Mouse (Mus musculus): ENCODE results near the gene Olfr648. TPM values are rescaled to one million over a fixed set of nuclear protein-coding genes. Genes with fewer than 3 reads are reported as not detected.

Gene Olfr648
- total and polyA plus RNA-seq, 3 experiments: not detected

DNA sequence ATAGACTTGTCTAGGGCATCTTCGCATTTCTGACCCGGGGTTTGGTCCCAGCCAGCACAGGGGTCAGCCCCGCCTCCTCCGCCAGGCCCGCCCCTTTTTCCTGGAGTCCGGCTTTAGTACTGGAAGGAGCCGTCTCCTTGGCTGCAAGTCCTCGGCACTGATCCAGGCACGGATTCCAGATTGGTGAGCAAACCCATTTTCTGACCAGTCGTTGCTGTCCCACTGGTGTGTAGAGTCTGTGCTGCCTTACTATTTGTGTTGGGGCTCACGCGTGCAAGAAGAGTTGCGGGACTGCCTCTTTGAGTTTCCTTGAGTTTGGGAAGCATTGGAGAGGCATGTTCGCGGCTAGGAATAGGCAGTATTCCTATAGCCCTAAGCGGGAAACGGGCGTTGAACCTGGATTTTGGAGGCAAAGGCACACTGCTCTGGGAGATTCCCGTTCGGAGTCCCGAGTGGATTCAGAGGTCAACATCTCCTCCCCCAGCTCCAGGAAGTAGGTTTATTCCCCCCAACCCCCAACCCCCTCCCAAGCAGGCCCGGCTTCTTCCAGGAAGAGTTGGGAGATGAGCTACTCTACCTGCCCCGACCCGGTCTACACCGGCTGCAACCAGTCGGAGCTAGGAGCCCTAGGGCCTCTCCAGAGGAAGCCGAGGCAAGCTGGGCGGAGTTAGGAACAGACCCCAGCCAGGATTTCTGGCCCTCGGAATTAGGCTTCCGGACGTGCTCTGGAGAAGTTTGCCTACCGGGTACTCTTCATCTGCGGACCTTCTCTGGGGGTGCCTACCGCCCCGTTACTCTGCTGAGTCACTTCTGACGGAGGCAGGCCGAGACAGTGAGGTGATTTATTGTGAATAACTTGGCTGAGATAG lies 35.7 kb upstream of the Olfr648 start, which contains the start of gene Trim6:
Gene Trim6, plus strand, starts transcription at position 93 of the 869 bp plus-strand sequence.
- H3K4me3 ChIP-seq (replicated peaks in 1 of 3; ENCODE audit: low read depth in 2 of 3, low read length in 2 of 3, poor library complexity in 1 of 3): no peak within 1 kb of the TSS
- in situ Hi-C loops (cut with MboI; ENCODE audit: low pct_ligation_motif_present, low pct_unique_long_range_greater_than_20kb, low sequenced_read_pairs) (no loop called here), dilution Hi-C loops (cut with MboI; ENCODE audit: extremely low pct_ligation_motif_present, extremely low pct_unique_long_range_greater_than_20kb, low sequenced_read_pairs) (no loop called here)
- H3K79me2 ChIP-seq (replicated peaks; ENCODE audit: control insufficient read depth, extremely low read depth, insufficient read depth, poor library complexity, severe bottlenecking): no peaks in the 10 kb centered on the region
- H3K4me2 ChIP-seq (ENCODE audit: insufficient read depth, low read depth, poor library complexity, severe bottlenecking): no peak within 1 kb of the TSS
- no peak for DNase-seq (ENCODE audit: extremely low read depth)
- no peaks in the 10 kb centered on the region for H3K27me3 ChIP-seq (replicated peaks)
- TF ChIP-seq MYC (IDR thresholded peaks at IDR 0.05; ENCODE audit: low read depth, low read length): no peak
- no peak for TF ChIP-seq SMC3 (IDR thresholded peaks at IDR 0.05; ENCODE audit: low read depth, low read length)
- no peak for TF ChIP-seq HCFC1 (IDR thresholded peaks at IDR 0.05; ENCODE audit: low read depth, low read length)
- TF ChIP-seq USF1 (IDR thresholded peaks at IDR 0.05; ENCODE audit: low read depth, low read length): no peak
- TF ChIP-seq USF2 (conservative IDR thresholded peaks at IDR 0.05; ENCODE audit: low read depth, low read length): no peak
- no peak for TF ChIP-seq UBTF (IDR thresholded peaks at IDR 0.05; ENCODE audit: low read depth, low read length)
- TF ChIP-seq MAX (IDR thresholded peaks at IDR 0.05; ENCODE audit: low read length): no peak
- no peak for TF ChIP-seq E2F4 (IDR thresholded peaks at IDR 0.05; ENCODE audit: insufficient replicate concordance, low read depth, low read length)
- no peak for TF ChIP-seq GABPA (IDR thresholded peaks at IDR 0.05; ENCODE audit: insufficient replicate concordance, low read depth, low read length)
- no peak for TF ChIP-seq ETS1 (conservative IDR thresholded peaks at IDR 0.05; ENCODE audit: low read depth, low read length)
- H3K27ac ChIP-seq (ENCODE audit: insufficient read depth, low read depth): no peak within 1 kb of the TSS
- H3K9me3 ChIP-seq (replicated peaks; ENCODE audit: low read length): no peaks in the 10 kb centered on the region
- H3K36me3 ChIP-seq (replicated peaks in 1 of 2; ENCODE audit: control insufficient read depth in 1 of 2, insufficient read depth in 1 of 2, low read length in 1 of 2): no peaks in the 10 kb centered on the region
- no peak within 1 kb of the TSS for H3K9ac ChIP-seq (ENCODE audit: insufficient read depth, low read depth)
- peaks cover 0 to 11% of the 10 kb centered on the region in 2 experiments; a peak in 2 of 4 replicates for H3K4me1 ChIP-seq (ENCODE audit: control insufficient read depth in 1 of 2, insufficient read depth in 2 of 2)

DNA sequence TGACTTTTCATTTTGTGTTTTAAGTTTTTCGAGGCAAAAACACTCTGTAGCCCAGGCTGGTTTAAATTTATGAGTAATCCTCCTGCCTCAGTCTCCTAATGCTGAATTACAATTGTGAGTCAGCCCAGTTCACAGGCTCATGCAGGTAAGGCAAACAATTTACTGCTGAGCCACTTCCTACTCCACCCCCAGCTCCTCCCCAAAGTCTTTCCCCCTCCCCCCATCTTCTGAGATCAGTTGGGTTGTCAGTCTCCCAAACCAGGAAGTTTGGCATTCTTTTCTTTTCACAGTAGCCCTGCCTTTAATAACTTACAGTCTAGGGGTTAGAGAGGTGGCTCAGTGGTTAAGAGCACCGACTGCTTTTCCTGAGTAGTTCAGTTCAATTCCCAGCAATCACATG lies 34.7 kb upstream of the Olfr648 start:
- H3K9ac ChIP-seq (ENCODE audit: insufficient read depth, low read depth): no peak overlapping the region
- in situ Hi-C loops (cut with MboI; ENCODE audit: low pct_ligation_motif_present, low pct_unique_long_range_greater_than_20kb, low sequenced_read_pairs): no loop called here
- H3K27me3 ChIP-seq (replicated peaks): no peaks in the 10 kb centered on the region
- DNase-seq (ENCODE audit: extremely low read depth): peak; percentile 41
- TF ChIP-seq EP300 (IDR thresholded peaks at IDR 0.05; ENCODE audit: low read length) (no peak), MXI1 (IDR thresholded peaks at IDR 0.05; ENCODE audit: low read depth, low read length) (no peak), PAX5 (IDR thresholded peaks at IDR 0.05; ENCODE audit: low read length) (no peak), ELF1 (IDR thresholded peaks at IDR 0.05; ENCODE audit: low read depth, low read length) (0 out of 2 replicates have a peak, but pooled peaks have one; percentile 26), USF2 (conservative IDR thresholded peaks at IDR 0.05; ENCODE audit: low read depth, low read length) (no peak), USF1 (IDR thresholded peaks at IDR 0.05; ENCODE audit: low read depth, low read length) (no peak), CHD1 (IDR thresholded peaks at IDR 0.05; ENCODE audit: low read depth, low read length) (no peak), IRF4 (IDR thresholded peaks at IDR 0.05; ENCODE audit: low read depth, low read length) (no peak), ZNF384 (IDR thresholded peaks at IDR 0.05; ENCODE audit: low read depth, low read length) (no peak)
- H3K9me3 ChIP-seq (replicated peaks; ENCODE audit: low read length): no peaks in the 10 kb centered on the region
- H3K4me2 ChIP-seq (ENCODE audit: insufficient read depth, low read depth, poor library complexity, severe bottlenecking): no peak overlapping the region
- no peak overlapping the region for H3K27ac ChIP-seq (ENCODE audit: insufficient read depth, low read depth)
- H3K4me1 ChIP-seq (ENCODE audit: control insufficient read depth in 1 of 2, insufficient read depth in 2 of 2): peaks cover 0 to 11% of the 10 kb centered on the region in 2 experiments; a peak in 2 of 4 replicates
- no peaks in the 10 kb centered on the region for H3K36me3 ChIP-seq (replicated peaks in 1 of 2; ENCODE audit: control insufficient read depth in 1 of 2, insufficient read depth in 1 of 2, low read length in 1 of 2)
- dilution Hi-C loops (cut with MboI; ENCODE audit: extremely low pct_ligation_motif_present, extremely low pct_unique_long_range_greater_than_20kb, low sequenced_read_pairs): no loop called here
- H3K4me3 ChIP-seq (replicated peaks in 1 of 3; ENCODE audit: low read depth in 2 of 3, low read length in 2 of 3, poor library complexity in 1 of 3): no peak overlapping the region
- H3K79me2 ChIP-seq (replicated peaks; ENCODE audit: control insufficient read depth, extremely low read depth, insufficient read depth, poor library complexity, severe bottlenecking): no peaks in the 10 kb centered on the region

All from CH12.LX (cell line).